Mouse (Mus musculus): ENCODE results near the gene Por.

DNA sequence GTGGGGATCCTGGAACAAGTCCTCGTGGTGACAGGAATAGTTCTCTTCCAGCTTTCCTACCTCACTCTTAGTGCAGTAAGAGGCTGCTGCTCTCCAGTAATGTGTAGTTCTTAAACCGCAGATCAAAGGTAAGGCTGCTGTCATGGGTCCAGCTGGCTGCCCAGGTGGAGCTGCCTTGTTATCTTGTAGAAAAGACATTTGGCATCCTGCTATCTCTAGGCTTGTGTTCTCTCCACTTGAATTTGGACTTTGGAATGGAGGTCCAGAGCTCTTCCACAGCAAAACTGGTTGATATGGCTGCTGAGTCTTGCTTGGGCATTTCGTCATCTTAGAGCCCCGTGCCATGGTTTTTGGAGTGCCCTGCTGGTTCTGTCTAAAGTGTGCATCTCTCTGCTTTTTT lies 113.1 kb downstream of the Por start:
- TF ChIP-seq POLR2A (IDR thresholded peaks at IDR 0.05; ENCODE audit: low read depth, low read length) = no peak
- no peak for TF ChIP-seq CTCF (conservative IDR thresholded peaks at IDR 0.05; ENCODE audit: insufficient read depth, insufficient read length, low read depth, low read length)

All from kidney, adult 2 months (tissue).